Mouse (Mus musculus): ENCODE data around the gene Olfr862.

The Olfr862 gene

GRCm38 (mm10) chr9:19887904-19888303, at the start of gene Olfr862:
Olfr862 (minus strand) TSS chr9:19888004.
- DNase-seq = no peak

- no peak for DNase-seq
Measured at GRCm38 (mm10) chr9:19916565-19916964, 28.8 kb upstream of the Olfr862 start, which contains the start of gene Olfr77. Olfr77 (plus strand) TSS chr9:19916865.

DNA sequence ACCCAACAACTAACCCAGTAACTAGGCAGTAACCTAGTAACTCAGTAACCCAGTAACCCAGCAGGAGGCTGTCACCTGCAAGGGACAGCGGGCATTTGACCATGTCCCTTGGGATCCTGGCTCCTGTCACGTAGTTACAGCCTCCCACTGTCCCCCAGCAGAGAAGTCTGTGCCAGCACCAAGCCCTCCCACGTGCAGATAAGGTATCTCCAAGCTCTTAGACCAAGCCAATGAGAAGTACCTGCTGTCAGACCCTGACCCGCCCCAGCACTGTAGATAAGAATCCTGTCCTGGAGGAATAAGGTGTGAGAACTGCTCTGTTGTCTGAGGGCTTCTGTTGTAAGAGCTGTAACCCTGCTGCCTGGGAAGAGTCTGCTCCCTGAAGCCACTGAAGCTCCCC, 23.4 kb upstream of the Olfr862 start:
- DNase-seq = no peak

DNA sequence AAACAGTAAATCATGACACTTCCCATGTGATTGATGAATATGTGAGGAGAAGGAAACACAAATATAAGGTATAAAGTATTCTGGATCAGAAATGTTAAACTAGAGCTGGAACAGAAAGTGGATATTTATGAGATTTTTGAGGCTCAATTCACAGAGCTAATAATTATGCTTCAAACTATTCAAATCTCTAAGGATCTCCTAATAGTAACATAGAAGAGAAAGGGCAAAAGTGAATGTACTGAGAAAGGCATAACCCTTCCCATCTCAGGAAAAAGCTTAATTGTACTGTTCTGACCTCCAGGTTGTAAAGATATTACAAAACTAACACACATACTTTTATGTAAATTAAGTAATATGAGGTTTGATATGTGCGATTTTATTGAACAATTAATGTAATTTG, 38.2 kb downstream of the Olfr862 start, which contains the start of gene Olfr860:
TSS of gene Olfr860 (minus strand) at position 101 of the 400 bp plus-strand sequence.
- DNase-seq = no peak
